Mouse (Mus musculus): Measurements from ENCODE around the gene Gnb5. TPM values are rescaled to one million over a fixed set of nuclear protein-coding genes. Genes with fewer than 3 reads are reported as not detected.

Gnb5 gene
- total RNA-seq, 2 experiments from 2014 or later: 0.43 TPM; not detected in 1

Other genes starting within 250 kb of the Gnb5 start
- 9.8 and 25.1 TPM in 2 replicates for gene Myo5a, start 235.3 kb upstream of the Gnb5 start, total RNA-seq (2015; ENCODE audit: low replicate concordance)
- 18.3 and 27.9 TPM in 2 replicates for gene Myo5a, start 235.3 kb upstream of the Gnb5 start, total RNA-seq (2017; ENCODE audit: low replicate concordance)
- gene Myo5c, start 74.3 kb upstream of the Gnb5 start, total RNA-seq (2015; ENCODE audit: low replicate concordance): not detected in 2 replicates
- gene Myo5c, start 74.3 kb upstream of the Gnb5 start, total RNA-seq (2017; ENCODE audit: low replicate concordance): not detected in 2 replicates
- not detected in 2 replicates for gene Bcl2l10, start 41.5 kb downstream of the Gnb5 start, total RNA-seq (2015; ENCODE audit: low replicate concordance)
- gene Bcl2l10, start 41.5 kb downstream of the Gnb5 start, total RNA-seq (2017; ENCODE audit: low replicate concordance): not detected in 2 replicates
- gene Mapk6, start 103.7 kb downstream of the Gnb5 start, total RNA-seq (2015; ENCODE audit: low replicate concordance): 8.4 and 11.7 TPM in 2 replicates
- 4.9 and 17.6 TPM in 2 replicates for gene Mapk6, start 103.7 kb downstream of the Gnb5 start, total RNA-seq (2017; ENCODE audit: low replicate concordance)
- gene Leo1, start 135.2 kb downstream of the Gnb5 start, total RNA-seq (2015; ENCODE audit: low replicate concordance): 3.5 and 6.3 TPM in 2 replicates
- 8.3 and 11.6 TPM in 2 replicates for gene Leo1, start 135.2 kb downstream of the Gnb5 start, total RNA-seq (2017; ENCODE audit: low replicate concordance)

All from erythroblast, adult 5-6 weeks (primary cell).